Mouse (Mus musculus): ENCODE data around the gene Btk. TPM values are rescaled to one million over a fixed set of nuclear protein-coding genes. Genes with fewer than 3 reads are reported as not detected.

Btk gene
- total RNA-seq, 2 experiments from 2014 or later: 1.0 to 1.4 TPM

GRCm38 (mm10) chrX:134500651-134501050, 82.7 kb downstream of the Btk start:
- DNase-seq (ENCODE audit: low spot score in 2 of 2): no peak
- intact Hi-C loops (cut with DNase I): no loop called here

Other genes with a start within 250 kb of the Btk start
- 10 to 100 TPM; 55.0 to 73.9 TPM for gene Drp2, start 179.0 kb downstream of the Btk start, total RNA-seq (2021)
- gene Taf7l, start 107.1 kb downstream of the Btk start, total RNA-seq (2021): not detected
- 10 to 100 TPM; 23.5 to 25.3 TPM for gene Timm8a1, start 41.7 kb downstream of the Btk start, total RNA-seq (2021)
- gene Rpl36a, start 2.1 kb upstream of the Btk start, total RNA-seq (2021): 100 to 1,000 TPM; 118 to 132 TPM
- 1 to 10 TPM; 9.0 to 9.9 TPM for gene Gla, start 17.6 kb upstream of the Btk start, total RNA-seq (2021)
- gene Hnrnph2, start 17.6 kb upstream of the Btk start, total RNA-seq (2021): 100 to 1,000 TPM; 145 to 146 TPM
- 10 to 100 TPM; 44.5 to 44.8 TPM for gene Armcx4, start 102.9 kb upstream of the Btk start, total RNA-seq (2021)
- gene Armcx1, start 134.4 kb upstream of the Btk start, total RNA-seq (2021): 10 to 100 TPM; 58.6 to 64.1 TPM
- gene Armcx6, start 167.8 kb upstream of the Btk start, total RNA-seq (2021): 1 to 10 TPM; 4.2 to 4.9 TPM
- gene Armcx3, start 173.0 kb upstream of the Btk start, total RNA-seq (2021): 10 to 100 TPM; 77.7 to 85.2 TPM
- 10 to 100 TPM; 80.9 to 81.9 TPM for gene Armcx2, start 225.7 kb upstream of the Btk start, total RNA-seq (2021)